Mouse (Mus musculus) stomach, postnatal 0 days (tissue): ENCODE measurements around the gene Ramp1. TPM values are rescaled to one million over a fixed set of nuclear protein-coding genes. Genes with fewer than 3 reads are reported as not detected.

Experiments used
- ATAC-seq: fragments of 200-750 bp; cut with Nextera tagmentation; 2 replicates; pipeline ENCODE4 v1.8.0; 2017; ENCODE audit not compliant: low FRiP score, low TSS enrichment
- DNase-seq: peaks from one replicate; pipeline ENCODE4 v3.0.0-alpha.2; 2016; ENCODE audit warnings: low spot score
- H3K27ac ChIP-seq: fragments of 300-500 bp; sonication (generic); replicated peaks from 2 replicates; pipeline ENCODE4 v1.5.1; 2014; ENCODE audit warnings: mild to moderate bottlenecking, control low read depth
- H3K27me3 ChIP-seq: fragments of 300-500 bp; sonication (generic); 2 replicates; pipeline ENCODE4 v1.6.1; 2014; ENCODE audit warnings: low read length; ENCODE audit not compliant: control insufficient read depth, insufficient read depth
- H3K36me3 ChIP-seq: fragments of 300-500 bp; sonication (generic); 2 replicates; pipeline ENCODE4 v1.6.1; 2014; ENCODE audit warnings: low read length, mixed read lengths; ENCODE audit not compliant: control insufficient read depth, insufficient read depth
- H3K4me1 ChIP-seq: fragments of 300-500 bp; sonication (generic); replicated peaks from 2 replicates; pipeline ENCODE4 v1.6.1; 2014; ENCODE audit warnings: antibody characterized with exemption; ENCODE audit not compliant: control insufficient read depth, insufficient read depth
- H3K4me2 ChIP-seq: fragments of 300-500 bp; sonication (generic); replicated peaks from 2 replicates; pipeline ENCODE4 v1.6.1; 2014; ENCODE audit warnings: low read depth, mild to moderate bottlenecking, control low read depth, moderate library complexity
- H3K4me3 ChIP-seq: fragments of 300-500 bp; sonication (generic); 2 replicates; pipeline ENCODE4 v1.5.1; 2014; ENCODE audit warnings: low read depth, low read length, control low read depth
- H3K9ac ChIP-seq: fragments of 300-500 bp; sonication (generic); 2 replicates; pipeline ENCODE4 v1.6.1; 2014; ENCODE audit warnings: mild to moderate bottlenecking, low read length, control low read depth, mixed read lengths
- H3K9me3 ChIP-seq: fragments of 300-500 bp; sonication (generic); 2 replicates; pipeline ENCODE4 v1.6.1; 2016; ENCODE audit warnings: low read length; ENCODE audit not compliant: control insufficient read depth
- CTCF ChIP-seq: IDR thresholded peaks from 2 replicates; pipeline ENCODE4 v1.5.1; 2016; ENCODE audit warnings: antibody characterized with exemption, low read depth, mild to moderate bottlenecking, moderate library complexity
- EP300 ChIP-seq: optimal IDR thresholded peaks from 2 replicates; pipeline ENCODE3; 2016; ENCODE audit warnings: antibody characterized with exemption
- WGBS: fragments of 180-500 bp; shearing (Covaris S2); extraction: QIAGEN DNeasy Blood & Tissue Kit; methylation state at CpG from one replicate; pipeline ENCODE4 v1.1.7; 2014; 5-methylcytosine and 5-hydroxymethylcytosine counted together
- polyA plus RNA-seq: library from polyadenylated mRNA; unstranded; fragments of >200 nt; fragmentation: Nextera tagmentation; extraction: Ambion mirVana; gene quantifications from 2 replicates; pipeline ENCODE4 v1.2.1, GENCODE M21; 2015

The Ramp1 gene
- polyA plus RNA-seq, 1 experiment from 2014 or later: 10.5 TPM

- WGBS: 66% methylated on average over 4 of the region's 4 CpGs
- no peaks in the 10 kb centered on the region for H3K9me3 ChIP-seq
- H3K9ac ChIP-seq: no peak overlapping the region
- H3K4me1 ChIP-seq: no peaks in the 10 kb centered on the region
- no peak for ATAC-seq
- TF ChIP-seq EP300 (no peak), CTCF (no peak)
- no peak overlapping the region for H3K4me2 ChIP-seq
- H3K36me3 ChIP-seq: no peaks in the 10 kb centered on the region
- H3K4me3 ChIP-seq: no peak overlapping the region
- H3K27me3 ChIP-seq: no peaks in the 10 kb centered on the region
- H3K27ac ChIP-seq: no peak overlapping the region
- no peak for DNase-seq
Observed at GRCm38 (mm10) chr1:91241249-91241648, 61.6 kb downstream of the Ramp1 start.

DNA sequence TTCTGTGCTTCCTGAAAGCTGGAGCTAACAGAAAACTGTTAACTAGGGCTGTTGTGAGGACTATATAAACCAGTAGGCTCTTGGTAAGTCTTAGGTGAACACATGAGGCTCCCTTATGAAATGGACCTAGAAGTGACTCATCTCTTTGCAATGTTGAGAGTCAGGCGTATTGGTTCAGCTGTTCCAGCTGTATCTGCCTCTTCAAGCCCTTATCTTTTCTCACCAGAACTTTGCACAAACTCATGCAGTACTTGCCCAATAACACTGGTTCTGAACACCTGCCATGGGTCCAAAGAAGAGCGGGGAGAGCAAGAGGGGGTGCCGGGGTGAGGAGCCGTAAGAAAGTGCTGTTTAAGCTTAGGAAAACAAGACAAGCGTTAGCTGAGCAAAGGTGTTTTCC, 68.6 kb downstream of the Ramp1 start:
- Histone ChIP-seq H3K4me2 (no peak overlapping the region), H3K27me3 (no peaks in the 10 kb centered on the region), H3K9me3 (no peaks in the 10 kb centered on the region), H3K27ac (no peak overlapping the region), H3K4me3 (no peak overlapping the region), H3K4me1 (peaks cover 6% of the 10 kb centered on the region), H3K9ac (no peak overlapping the region), H3K36me3 (no peaks in the 10 kb centered on the region)
- DNase-seq: no peak
- ATAC-seq: no peak
- TF ChIP-seq EP300 (no peak), CTCF (no peak)
- 63% methylated on average over 5 of the region's 5 CpGs for WGBS

DNA sequence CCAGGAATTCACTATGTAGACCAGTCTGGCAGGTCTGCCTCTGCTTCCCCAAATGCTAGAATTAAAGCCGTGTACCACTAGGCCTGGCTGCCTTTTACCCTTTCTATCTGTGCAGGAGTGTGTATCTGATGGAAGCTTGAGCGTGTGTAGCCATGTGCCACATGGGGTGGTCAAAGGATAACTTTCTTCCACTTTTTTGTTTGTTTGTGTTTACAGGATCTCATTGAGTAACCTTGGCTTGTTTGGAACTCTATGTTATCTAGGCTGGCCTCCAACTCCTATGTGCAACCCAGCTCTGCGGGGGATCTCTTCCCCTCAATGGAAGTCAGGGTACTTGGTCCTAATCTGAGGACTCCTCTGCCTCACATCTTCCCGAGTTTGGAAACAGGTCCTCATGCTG, 69.3 kb downstream of the Ramp1 start:
- TF ChIP-seq CTCF (no peak), EP300 (no peak)
- no peaks in the 10 kb centered on the region for H3K27me3 ChIP-seq
- H3K4me1 ChIP-seq: peaks cover 9% of the 10 kb centered on the region
- ATAC-seq: no peak
- no peak overlapping the region for H3K4me3 ChIP-seq
- no peak overlapping the region for H3K4me2 ChIP-seq
- WGBS: 46% methylated on average over 4 of the region's 4 CpGs
- H3K36me3 ChIP-seq: no peaks in the 10 kb centered on the region
- no peaks in the 10 kb centered on the region for H3K9me3 ChIP-seq
- no peak for DNase-seq
- H3K27ac ChIP-seq: no peak overlapping the region; the same call in 1 of the 2 replicates
- no peak overlapping the region for H3K9ac ChIP-seq

- ATAC-seq (peak; percentile 99), DNase-seq (peak; percentile 93)
- H3K27me3 ChIP-seq: no peaks in the 10 kb centered on the region
- H3K4me3 ChIP-seq: peak within 1 kb of the TSS; percentile 93
- peak within 1 kb of the TSS; percentile 93 for H3K27ac ChIP-seq
- peaks cover 9% of the 10 kb centered on the region for H3K4me1 ChIP-seq
- TF ChIP-seq CTCF (peak; percentile 68), EP300 (peak; percentile 91)
- peaks cover 3% of the 10 kb centered on the region; the same call in 1 of the 2 replicates for H3K36me3 ChIP-seq
- H3K9me3 ChIP-seq: no peaks in the 10 kb centered on the region
- H3K4me2 ChIP-seq: peak within 1 kb of the TSS; percentile 69
- 2% methylated on average over 43 of the region's 43 CpGs for WGBS
- peak within 1 kb of the TSS; percentile 87 for H3K9ac ChIP-seq
Observed at GRCm38 (mm10) chr1:91249564-91250414, 70.2 kb downstream of the Ramp1 start, which contains the start of gene Ube2f. Ube2f (plus strand) TSS chr1:91250304.

GRCm38 (mm10) chr1:91250415-91251147, 71.0 kb downstream of the Ramp1 start:
- H3K4me2 ChIP-seq: peak overlapping the region; percentile 60
- ATAC-seq: peak; percentile 53; the same call in 1 of the 2 replicates
- no peak for TF ChIP-seq CTCF
- no peak for TF ChIP-seq EP300
- peak overlapping the region; percentile 87 for H3K9ac ChIP-seq
- WGBS: under 1% methylated on average over 46 of the region's 70 CpGs
- H3K36me3 ChIP-seq: peaks cover 3% of the 10 kb centered on the region; the same call in 1 of the 2 replicates
- H3K4me3 ChIP-seq: peak overlapping the region; percentile 93
- no peaks in the 10 kb centered on the region for H3K9me3 ChIP-seq
- H3K4me1 ChIP-seq: peaks cover 9% of the 10 kb centered on the region
- DNase-seq: no peak
- no peaks in the 10 kb centered on the region for H3K27me3 ChIP-seq
- H3K27ac ChIP-seq: peak overlapping the region; percentile 93
